Mouse (Mus musculus) spleen, postnatal 4 days (tissue): ENCODE data around the gene Tspan18.

Experiments
- DNase-seq, 2 experiments: peaks; one replicate each; pipeline ENCODE4 v3.0.0; 2022; ENCODE audit warnings: low spot score in 2 of 2

Gene Tspan18

DNA sequence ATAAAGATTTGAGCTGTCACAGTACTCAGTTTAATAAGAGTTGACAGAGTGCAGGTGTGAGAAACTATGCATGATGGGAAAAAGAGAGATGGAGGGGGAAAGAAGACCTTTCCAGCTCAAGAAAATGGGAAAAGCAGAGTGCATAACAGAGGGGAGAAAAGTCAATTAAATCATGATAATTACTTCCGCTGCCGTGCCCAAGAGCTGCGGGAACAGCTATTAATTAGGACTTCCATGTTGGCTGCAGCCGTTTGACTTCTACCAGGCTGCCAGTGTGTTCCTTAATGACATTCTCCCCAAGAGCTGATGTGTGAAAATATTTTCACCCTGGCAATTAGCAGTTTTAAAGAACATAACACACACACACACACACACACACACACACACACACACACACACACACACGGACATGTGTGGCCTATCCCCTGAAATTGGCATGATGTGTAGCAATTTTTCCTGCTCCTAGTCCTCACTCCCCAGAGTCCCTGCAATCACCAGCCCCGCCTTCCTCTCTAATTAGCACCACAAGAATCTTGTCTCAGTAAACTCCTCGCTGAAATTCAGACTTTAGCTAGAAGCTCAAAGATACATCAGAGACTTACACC lies 67.6 kb downstream of the Tspan18 start:
- no peak for DNase-seq

DNA sequence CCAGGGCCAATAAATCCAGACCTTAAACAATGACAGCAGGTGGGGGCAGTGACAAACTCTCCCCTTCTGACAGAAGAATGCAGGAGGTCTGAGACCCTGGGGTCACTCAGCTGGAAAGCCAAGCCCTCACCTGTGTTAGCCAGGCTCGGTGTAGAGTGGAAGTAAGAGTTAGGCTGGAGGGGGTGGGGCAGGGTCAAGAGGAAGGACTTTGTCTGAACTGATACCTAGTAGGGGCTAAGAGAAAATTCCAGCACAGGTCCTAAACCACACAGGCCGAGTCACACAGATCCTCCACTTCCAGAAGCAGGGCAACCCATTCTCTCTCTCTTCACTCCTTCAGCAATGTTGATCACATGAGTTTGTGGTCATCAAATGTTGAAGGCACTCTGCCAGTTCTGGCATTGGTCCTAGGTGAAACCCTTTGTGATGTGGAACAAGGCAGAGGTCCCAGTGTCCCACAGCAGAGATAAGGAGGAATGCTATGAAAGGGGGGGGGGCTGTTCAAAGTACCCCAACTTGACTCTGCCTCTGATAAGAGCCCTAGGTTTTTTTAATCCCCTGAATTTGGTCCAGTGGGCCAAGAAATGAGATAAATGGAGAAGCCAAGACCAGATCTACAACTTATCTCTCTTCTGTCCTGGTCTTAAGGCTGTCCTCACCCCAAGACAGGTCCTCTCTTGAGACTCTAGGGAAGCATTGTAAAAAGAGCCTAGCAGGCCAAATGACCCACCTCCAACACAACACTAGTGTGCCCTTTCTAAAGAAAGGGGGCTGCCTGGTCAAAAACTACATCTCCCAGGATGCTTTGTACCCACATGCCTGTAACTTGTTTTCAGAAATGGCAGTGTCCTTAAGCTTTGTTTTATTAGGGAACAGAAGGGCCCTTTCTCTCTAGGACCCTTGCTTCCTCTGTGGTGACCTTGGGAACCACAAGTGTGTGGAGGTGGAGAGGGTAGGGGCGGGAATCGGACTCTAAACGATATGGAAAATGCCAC lies 71.7 kb downstream of the Tspan18 start:
- DNase-seq = no peak

DNA sequence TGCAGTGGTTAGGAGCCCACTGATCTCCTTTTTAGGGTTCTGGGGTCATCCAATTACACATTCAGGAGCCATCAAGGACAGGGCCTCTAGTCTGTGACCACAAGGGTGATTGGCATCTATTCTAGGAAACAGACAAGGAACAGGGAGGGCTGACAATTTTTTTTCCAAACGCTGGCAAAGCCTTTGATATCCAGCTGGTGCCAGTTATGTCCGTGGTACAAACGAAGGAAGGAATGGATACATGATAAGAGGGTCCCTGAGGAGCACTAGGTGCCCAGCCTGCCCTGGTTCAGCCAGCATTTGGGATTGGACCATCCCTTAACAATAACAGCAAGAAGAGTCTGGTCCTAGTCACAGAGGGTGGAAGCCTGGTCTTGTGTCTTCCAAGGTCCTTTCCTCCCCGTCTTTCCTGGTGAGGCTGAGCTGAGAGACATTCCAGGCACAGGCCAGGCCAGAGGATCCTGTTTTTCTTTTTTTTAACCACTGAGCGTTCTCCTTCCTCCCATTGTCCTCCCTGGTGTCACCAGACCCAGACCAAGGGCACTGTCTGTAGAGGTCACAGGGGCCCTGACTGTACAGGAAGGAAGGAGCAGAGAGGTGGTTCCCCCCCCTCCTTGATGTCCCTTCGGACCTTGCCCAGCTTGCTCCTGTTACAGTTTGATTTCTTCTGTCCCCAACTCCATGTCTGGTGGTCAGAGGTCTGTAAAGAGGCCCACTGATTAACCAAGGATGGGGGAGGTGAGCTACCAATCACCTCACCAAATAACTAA lies 72.6 kb downstream of the Tspan18 start:
- DNase-seq = no peak

DNA sequence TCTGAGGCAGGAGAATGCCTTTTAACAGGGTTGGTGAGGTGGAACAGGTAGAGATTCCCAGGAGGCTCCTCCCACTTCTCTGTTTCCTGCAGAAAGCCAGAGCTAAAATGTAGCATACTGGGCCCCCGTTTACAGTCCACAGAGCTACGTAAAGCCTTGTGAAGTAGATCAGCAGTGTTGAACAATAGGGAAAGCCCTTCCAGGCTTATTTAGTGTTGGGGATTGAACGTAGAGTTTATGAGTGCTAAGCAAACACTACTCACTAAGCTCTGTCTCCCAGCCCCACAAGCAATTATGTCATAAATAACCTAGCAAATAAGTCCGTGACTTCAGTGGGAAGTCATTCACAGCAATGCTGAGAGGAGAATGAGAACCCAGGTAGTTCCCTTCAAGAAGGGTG lies 76.7 kb downstream of the Tspan18 start:
- no peak for DNase-seq

DNA sequence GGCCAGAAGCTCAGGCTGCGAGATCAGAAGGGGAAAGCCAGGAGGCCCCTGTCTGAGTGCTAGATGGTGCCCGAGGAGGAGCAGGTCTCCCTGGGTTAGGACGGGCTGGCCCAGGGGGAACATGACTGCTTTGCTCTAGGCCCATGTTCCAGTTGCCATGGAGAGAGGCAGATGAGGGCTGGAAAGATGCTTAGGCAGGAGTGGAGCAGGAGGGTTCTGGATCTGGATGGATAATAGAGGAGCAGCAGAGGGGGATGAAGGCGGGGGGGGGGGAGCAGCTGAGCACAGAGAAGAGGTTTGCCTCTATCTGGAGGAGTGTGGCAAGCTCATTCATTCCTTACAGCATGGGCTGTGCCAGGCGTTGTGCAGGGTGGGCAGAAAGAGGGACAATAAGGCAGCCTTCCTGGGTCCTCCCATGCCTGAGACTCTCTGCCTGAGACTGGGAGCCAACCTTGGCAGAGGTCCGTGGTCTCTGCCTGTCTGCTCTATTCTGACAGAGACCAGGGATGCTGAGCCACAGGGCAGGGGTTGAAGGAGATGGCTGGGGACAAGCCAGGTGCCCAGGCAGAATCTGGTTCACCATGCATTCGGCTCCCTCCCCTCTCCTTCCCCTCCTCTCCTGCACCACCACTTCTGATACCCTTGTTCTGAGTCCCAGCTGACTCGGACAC lies 77.4 kb downstream of the Tspan18 start:
- DNase-seq = no peak

DNA sequence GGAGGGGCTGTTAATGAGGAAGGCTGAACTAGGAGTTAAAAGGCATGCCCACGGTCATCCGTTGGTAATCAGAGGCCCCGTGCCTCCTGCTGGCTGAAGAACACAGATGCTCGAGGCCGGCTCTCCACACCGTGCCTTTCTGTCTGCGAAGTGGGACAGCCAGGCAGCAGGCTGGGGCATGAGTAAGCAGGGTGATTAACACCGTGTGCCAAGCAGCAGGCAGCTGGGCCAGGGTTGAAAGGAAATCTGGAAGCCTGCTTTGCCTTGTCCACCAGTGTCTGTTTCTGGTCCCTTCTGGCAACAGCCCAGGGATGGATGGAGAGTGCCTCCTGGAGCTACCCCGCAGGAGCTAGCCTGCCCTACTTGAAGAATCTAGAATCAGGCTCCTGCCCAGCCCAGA lies 81.9 kb downstream of the Tspan18 start:
- DNase-seq = no peak

DNA sequence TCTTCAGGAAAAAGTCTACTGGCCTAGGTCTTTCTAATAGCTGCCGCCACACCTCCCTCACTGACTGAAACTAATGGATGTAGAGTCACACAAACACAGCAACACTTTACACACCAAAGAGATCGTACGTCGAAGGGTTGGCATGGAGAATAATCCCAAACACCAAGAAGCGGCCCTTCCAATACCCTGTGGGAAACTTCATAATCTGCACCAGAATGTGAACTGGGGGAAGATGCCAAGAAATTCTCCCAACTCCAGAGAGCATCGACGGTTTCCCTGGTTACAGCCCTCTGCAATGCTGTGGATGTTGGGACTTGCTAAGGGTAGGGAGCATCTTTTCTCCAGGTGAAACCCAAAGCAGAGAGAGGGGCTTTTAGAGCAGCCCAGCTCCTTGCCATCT lies 83.7 kb downstream of the Tspan18 start:
- no peak for DNase-seq

DNA sequence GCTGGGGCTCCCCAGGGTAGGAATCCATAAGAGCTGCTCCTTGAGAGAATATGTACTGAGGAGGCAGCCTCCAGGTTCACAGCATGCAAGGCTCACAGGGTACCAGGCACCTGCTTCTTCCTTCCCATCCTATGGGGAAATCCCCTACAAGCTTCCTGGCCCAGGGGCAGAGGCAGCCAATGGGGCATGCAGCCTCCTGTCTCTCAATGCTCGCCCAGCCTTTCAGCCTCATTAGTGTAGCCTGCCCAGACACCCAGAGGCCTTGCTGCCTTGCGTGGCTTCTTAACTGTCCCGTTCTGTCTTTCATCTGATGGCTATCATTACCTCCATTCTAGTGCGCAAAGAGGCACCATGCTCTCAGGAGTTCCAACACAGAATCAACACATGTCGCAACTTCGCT lies 85.2 kb downstream of the Tspan18 start:
- DNase-seq = no peak

DNA sequence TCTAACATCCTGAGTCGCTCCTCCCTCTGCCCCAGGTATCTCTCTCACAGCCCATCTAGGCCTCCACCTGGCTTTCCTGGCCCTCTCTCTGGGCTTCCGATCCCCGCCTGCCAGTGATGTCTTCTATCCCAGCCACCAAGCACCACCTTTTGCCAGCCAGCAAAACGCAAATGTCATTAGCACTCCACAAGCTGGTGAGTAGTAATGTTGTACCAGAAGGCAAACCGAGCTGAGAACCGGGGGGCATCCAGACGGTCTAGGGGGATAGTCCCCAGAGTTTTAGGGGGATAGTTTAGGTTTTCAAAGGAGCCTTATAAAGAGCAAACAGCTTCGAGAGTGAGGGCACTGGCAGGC lies 90.2 kb downstream of the Tspan18 start:
- DNase-seq = peak in 1 of 2 experiments; percentile 58

DNA sequence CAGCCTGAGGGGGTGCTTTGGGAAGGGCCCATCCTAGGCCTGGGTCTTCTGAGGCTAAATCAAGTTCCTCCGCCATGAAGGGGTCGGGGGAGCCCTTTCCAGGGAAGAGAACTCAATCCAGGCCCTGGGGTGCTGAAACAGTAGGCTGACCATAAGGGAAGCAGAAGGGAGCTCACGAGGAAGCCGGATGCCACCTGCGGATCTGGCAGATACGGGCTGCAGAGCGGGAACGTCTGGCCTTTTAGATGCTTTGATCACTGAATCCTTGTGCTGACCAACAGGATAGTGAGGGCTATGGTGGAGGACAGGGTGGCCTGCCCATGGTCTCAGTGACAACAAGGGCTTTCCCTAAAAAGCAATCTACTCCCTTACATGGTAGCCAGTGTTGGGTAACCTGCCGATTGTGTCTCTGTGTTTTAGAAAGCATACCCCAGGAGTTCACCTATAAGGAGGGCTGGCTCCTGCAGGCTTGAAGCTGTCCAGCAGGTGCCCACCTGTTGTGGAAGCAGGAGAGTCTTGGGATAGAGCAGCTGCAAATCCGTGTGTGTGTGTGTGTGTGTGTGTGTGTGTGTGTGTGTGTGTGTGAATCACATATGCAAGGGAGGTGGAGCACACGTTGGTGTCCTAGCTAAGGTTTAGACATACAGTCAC lies 90.7 kb downstream of the Tspan18 start:
- DNase-seq = peak in 1 of 2 experiments; percentile 53

DNA sequence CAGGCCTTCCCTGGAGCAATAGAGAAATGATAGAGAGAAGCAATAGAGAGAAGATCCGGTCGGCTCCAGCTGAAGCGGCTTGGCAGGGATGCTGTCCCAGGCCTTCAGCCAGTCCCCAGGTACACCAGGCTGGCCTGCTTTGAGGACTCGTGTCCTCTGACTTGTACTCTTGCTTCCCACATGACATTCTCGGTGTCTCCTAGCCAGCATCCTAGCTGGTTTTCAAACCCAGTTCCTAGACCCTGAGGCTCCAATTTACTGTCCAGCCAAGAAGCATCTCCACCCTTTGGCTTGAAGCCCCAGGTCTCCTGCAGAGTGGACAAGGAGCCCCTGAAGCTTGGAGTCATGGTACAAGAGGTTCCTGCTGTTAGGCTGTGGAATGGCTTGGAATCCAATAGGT lies 92.1 kb downstream of the Tspan18 start:
- no peak for DNase-seq

DNA sequence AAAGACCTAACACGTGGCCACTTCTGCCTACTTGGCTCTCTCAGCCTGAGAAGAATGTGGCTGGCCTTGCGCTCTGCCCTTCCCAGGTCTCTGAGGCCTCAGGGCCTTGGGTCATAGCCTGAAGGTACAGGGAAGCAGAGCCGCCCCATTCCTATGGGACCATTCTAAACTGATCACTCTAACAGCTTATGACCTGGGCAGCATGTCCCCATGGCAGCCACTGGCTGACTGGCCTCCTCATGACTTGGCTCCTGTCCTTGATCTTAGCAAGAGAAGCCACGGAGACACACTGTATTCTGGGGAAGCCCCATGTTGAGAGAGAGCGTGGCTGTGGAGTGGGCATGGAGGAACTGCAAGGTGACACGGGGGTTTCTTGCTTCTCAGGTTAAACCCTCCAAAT lies 95.4 kb downstream of the Tspan18 start:
- DNase-seq = no peak

DNA sequence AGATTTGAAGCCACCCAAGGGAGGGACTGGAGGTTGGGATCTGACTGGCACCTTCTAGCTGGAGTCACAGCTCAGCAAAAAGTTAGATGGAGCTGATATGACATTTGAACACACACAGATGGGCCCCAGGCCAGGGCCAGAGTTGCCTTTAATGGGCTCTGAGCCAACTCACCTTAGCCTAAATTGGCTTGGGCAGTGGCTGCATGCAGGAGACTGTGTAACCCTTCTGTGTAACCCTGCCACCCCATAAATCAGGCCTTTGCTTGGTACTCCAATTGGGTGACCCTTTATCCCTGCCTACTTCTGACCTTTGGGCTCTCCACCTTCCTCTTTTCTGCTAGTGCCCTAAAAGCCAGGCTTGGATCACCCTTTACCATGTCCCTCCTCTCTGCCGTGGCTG lies 97.2 kb downstream of the Tspan18 start:
- DNase-seq = no peak

DNA sequence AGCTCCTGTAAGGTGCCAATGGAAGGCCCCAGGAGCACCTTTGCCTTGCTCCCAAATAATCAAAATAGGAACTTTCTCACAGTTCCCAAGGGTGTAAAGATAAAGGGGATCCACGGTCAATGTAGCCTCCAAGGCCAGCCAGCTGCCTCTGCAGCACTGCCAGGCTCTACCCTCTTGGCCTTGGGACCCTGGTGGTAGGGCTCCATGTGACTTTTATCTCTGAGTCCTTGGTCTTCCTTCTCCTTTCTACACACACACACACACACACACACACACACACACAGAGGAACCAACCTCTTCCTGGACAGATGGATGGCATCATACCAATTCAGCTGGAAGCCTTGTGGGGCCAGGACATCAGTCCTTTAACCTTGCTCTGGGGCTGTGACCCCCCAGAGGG lies 102.2 kb downstream of the Tspan18 start:
- no peak for DNase-seq

DNA sequence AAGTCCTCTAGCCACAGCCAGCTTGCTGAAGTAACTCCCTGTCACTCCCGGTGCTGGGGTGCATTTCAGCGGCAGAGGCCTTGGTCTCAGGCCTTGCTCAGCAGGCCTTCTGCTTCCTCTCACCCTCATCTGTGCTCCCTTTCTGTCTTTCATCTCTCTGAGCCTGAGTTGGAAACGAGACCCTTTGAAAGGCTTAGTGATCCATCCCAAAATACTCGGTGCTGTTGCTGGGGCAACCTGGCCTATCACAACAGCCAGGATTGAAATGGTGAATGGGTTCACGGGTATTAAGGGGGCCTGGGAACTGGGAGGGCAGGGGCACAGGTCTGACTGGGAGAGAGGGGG lies 105.9 kb downstream of the Tspan18 start:
- no peak for DNase-seq

DNA sequence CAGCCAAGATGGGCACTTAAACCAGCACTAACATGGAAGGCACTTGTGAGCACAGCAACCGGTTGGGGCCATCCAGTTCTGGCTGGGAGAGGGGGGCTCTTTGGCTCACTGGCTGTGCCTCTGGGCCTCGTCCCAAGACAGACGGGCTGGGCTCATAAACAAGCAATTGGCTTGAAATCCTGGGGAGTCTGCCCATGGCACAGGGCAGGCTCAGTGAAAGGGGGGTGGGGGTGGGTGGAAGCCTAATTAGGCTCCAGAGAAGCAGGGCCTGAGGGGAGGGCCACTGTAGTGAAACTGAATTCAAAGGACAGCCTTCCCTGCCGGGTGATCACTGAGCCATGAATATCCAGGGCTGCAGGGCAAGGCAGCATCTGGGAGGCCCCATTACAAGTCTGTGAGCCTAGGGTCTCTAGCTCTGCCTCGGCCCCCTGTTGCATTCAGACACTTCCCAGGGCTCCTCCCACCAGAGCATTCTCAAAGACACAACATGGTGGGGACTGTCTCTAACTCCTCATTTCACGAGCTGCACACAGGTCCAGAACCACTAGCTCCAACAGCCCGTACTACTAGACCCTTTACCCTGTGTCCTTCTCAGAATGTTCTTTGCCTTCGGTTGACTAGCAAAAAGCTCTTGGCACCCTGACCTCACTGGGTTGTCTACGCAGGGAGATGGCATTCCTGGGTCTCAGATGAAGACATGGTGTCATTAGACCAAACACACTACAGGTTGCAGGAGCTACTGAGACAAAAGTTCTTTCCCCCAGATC lies 106.4 kb downstream of the Tspan18 start:
- DNase-seq = no peak

DNA sequence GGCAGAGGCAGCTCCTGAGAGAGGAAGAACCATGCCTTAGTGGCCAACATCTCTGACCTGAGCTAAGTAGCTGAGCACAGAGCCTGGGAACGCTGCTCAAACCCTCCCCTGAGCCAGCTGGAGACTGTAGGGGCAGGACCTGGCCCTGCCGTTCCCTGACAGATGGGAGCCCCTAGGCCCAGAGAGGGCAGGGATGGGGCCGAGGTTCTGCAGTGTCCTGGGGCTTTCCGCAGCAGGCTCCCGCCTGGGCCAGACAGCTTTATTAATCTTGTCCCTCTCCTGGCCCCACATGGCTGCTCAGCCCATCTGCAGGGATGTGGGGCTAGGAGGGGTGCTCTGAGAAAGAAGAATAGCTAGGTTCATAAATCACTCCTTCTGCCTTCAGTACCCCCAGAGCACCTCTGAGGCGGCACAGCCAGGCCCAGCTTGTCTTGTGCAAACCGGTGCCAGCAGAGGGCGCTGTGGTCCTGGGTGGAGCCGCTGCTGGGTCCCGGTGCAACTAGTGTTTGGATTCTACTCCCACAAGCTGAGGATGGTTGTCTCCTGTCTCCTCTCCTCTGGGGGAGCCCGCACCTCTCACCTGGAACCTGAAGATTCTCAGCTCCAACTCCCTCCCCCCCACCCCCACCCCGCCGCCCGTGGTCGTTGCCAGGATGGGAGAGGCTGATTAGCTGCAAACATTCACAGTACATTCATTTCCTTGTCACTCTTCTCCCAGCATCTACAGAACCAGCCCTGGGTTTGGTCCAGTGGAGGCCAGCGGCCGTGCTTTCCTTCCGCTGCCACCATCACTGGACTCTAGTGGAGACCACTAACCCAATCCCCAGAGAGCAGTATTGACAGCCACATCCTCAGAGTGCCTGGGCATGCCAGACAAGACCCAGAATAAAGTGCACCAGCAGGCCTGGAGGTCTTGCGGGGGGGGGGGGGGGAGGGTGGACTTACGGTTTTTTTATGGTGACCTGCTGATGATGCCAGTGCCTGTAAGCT lies 107.4 kb downstream of the Tspan18 start:
- DNase-seq = peak; percentile 66 to 88

DNA sequence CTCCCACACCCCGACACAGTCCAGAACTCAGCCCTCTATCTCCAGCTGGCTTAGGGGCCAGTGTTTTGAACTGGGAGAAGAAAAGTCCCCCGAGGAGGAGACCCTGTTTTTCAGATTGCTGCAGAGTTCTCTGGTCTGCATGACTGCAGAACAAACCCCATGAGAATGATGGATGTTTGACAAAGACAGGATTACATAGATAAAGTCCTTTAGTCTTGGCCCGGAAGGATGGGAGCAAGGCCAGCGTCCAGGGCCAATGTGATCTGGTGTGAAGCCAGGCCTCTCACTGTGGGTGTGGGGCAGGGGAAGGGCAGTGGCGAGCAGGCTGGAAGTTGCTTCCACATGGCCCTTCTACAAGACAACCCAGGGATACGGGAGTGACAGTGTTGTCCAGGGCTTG lies 110.8 kb downstream of the Tspan18 start:
- no peak for DNase-seq

DNA sequence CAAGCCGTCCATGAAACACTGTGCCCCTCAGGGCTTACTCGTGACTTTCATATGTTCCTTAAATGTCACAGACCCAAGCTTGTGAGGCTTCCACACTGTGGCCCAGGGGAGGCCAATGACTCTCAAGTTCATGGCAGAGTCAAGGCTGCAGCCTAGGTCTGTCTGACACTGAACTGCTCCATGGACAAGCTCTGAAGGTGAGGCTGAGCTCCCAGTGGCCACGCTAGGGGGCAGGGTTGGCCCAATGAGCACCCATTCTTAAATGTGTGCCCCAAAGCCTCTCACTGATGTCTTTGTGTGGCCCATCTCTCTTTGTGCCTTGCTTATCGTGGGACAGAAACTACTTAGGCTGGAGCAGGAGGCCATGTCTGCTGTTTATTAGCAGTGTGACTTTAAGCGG lies 113.9 kb downstream of the Tspan18 start:
- no peak for DNase-seq

DNA sequence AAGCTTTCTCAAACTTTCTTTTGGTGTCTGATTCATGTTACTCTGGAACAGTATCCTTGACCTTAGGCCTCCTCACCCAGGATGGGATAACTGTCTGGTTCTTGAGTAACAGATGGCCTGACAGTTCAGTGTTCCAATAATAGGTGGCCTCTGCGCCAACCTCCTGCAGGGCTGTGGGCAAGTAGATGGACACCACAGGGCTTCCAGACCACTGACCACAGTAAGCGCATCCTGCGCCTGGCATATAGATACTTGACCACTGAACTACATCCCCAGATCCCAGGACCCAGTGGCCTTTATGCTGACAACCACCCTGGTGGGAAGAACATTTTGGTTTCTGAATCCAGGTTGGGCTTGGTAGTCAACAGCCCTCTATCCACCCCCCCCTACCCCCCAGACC lies 114.7 kb downstream of the Tspan18 start:
- DNase-seq = no peak
